Mouse (Mus musculus): ENCODE measurements around the gene Tnrc6c.

The Tnrc6c gene

GRCm38 (mm10) chr11:117729798-117730489 is 75.9 kb downstream of the Tnrc6c start:
- no peak for DNase-seq (ENCODE audit: low read depth)

DNA sequence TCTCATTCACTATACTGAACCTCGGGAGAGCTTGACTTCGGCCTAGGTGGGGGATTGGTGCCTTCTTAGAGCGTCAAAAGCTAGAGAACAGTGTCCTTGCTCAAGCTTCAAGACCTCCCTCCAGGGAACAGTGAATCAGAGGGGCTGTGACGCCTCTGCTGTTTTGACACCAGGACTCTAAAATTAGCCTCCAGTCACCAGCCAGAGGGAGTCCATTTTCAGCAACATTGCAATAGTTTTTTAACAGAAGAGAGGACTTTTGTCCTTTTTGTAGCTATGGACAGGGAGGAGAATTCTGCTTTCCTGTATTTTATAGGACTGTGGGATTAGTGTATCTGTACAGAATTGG is 76.4 kb downstream of the Tnrc6c start:
- no peak for DNase-seq (ENCODE audit: low read depth)

DNA sequence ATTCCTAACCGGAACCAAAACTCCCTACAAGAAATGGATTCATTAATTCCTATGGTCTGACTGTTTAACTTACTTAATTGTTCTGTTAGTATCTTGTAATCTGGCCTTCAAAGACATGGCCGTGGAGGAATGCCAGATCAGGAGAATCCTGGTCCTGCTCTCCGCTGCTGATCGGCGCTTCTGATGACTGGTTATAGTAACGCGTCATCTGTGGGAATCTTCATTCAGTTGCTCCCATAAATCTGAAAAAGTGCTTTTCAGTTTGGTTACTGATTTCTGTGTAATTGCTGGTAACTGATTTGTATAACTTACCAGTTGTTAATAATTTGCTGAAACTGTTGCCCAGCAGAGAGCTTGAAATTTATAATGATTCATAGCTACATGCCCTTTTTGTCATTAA is 77.4 kb downstream of the Tnrc6c start:
- DNase-seq (ENCODE audit: low read depth), result no peak

DNA sequence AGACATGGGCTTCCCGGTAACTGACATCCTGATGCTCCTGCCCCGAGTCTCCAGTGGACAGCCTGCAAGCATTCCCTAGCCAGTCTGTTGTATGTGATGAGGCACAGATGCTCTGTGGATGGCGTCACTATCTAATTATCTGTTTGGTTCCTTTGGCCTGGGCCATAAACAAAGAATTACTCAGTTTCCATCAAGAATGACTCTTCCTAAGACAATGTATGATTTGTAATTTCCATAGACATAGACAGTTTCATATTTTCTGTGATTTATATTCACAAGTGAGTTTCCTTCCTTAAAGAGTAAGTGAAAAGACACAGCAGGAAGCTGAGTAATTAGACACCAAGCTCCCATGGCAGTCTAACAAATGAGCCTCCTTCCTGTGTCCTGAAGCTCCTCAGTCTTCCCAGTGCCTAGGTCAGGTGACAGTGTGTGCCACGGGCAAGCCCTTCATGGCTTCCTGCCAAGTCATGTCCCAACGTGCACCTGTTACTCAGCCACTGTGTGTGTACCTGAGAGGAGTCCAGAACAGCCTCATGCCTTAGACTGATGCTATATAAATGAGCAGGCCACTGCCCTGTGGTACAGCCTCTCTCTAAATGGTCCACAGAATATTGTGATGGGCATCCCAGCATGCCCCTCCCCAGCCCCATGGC is 82.1 kb downstream of the Tnrc6c start:
- no peak for DNase-seq (ENCODE audit: low read depth)

DNA sequence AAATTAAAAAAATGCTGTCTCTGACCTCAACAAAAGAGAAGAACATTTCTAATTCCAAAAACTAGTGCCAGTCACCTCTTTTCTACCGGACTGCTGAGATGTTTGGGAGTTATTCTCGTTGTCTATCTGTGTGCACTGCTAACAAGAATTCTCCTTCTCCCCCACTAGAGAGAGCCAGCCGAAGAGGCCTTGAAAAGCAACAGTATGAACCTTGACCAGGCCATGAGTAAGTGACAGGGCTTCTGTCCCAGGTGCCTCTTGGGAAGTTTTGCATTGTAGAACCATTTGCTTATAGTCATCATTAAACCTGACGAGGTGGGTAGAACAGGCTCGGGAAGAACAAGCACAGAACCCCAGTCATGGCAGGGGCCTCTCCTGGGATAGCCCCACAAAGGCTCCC is 84.0 kb downstream of the Tnrc6c start:
- no peak for DNase-seq (ENCODE audit: low read depth)

DNA sequence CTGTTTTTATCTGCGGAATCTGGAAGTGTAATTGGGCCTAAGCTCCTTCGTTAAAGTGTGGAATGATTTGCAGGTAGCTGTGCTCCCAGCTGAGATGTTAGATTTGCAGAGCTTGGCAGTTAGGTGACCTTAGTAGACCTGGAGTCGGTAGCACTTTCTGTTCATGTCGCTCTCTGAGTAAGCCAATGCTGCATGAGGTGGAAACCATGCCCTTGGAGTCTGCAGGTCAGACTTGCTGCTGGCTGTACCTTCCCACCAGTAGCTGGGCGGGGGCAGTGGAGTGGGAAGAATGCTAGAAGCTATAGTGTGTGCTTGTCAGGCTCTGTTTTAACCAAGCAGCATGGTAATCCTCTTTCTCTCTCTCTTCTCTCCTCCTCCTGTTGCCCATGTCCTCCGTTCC is 87.0 kb downstream of the Tnrc6c start:
- DNase-seq (ENCODE audit: low read depth), result no peak

- DNase-seq (ENCODE audit: low read depth), result no peak
Measured at GRCm38 (mm10) chr11:117742243-117742642, 88.2 kb downstream of the Tnrc6c start.

DNA sequence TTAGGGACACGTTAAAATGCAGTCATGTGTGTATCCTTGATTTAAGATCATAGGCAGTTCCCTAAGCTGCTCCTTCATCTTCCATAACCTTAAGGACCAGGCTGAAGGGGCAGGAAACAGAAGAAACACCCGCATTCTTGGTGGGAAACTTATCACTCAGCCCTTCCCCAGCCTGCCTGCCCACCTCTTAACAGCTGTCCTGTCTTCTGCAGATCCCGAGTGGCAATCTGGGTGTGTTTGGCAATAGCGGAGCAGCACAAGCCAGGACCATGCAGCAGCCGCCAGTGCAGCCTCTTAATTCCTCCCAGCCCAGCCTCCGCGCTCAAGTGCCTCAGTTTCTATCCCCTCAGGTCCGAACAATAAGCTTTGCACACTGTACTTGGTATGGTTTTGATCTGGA is 88.6 kb downstream of the Tnrc6c start:
- DNase-seq (ENCODE audit: low read depth), result no peak

DNA sequence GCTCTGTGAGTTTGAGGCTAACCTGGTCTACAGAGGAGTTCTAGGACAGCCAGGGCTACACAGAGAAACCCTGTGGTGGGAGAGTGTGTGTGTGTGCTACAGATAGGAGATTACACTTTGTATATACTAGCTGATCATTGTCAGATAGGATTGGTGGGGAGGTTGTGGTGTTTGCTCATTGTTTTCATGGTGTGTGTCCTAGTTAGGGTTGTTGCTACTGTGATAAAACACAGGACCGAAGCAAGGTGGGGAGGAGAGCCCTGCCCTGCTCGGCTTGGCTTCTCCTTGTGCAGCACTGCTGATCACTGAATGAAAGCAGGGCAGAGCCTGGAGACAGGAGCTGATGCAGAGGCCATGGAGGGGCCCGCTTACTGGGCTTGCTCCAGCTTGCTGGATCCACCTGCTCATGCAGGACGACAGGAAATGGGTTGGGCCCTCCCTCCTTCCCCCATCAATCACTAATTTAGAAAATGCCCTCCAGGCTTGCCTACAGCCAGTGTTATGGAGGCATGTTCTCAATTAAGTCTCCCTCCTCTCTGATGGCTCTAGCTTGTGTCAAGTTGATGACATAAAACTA is 89.5 kb downstream of the Tnrc6c start:
- no peak for DNase-seq (ENCODE audit: low read depth)

- no peak for DNase-seq (ENCODE audit: low read depth)
Measured at GRCm38 (mm10) chr11:117748628-117749027, 94.5 kb downstream of the Tnrc6c start.

GRCm38 (mm10) chr11:117749414-117749813 is 95.3 kb downstream of the Tnrc6c start:
- no peak for DNase-seq (ENCODE audit: low read depth)

GRCm38 (mm10) chr11:117751544-117751943 is 97.5 kb downstream of the Tnrc6c start:
- DNase-seq (ENCODE audit: low read depth), result no peak

DNA sequence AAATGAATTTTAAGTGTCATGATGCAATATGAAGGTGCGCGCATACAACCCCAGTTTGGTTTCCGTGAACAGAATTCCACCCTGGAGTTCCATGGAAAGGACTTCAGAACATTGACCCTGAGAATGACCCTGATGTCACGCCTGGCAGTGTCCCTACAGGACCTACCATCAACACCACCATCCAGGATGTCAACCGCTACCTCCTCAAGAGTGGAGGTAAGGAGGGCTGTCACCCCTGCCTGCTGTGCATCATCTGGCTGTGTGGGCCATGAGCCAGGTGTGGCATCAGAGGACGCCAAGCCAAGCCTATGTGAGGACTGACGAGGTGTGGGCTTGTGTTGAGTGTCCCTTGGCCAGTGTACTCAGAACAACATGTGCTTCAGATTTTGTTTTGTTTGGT is 101.8 kb downstream of the Tnrc6c start:
- DNase-seq (ENCODE audit: low read depth), result no peak

GRCm38 (mm10) chr11:117759267-117759666 is 105.2 kb downstream of the Tnrc6c start:
- DNase-seq (ENCODE audit: low read depth), result no peak

DNA sequence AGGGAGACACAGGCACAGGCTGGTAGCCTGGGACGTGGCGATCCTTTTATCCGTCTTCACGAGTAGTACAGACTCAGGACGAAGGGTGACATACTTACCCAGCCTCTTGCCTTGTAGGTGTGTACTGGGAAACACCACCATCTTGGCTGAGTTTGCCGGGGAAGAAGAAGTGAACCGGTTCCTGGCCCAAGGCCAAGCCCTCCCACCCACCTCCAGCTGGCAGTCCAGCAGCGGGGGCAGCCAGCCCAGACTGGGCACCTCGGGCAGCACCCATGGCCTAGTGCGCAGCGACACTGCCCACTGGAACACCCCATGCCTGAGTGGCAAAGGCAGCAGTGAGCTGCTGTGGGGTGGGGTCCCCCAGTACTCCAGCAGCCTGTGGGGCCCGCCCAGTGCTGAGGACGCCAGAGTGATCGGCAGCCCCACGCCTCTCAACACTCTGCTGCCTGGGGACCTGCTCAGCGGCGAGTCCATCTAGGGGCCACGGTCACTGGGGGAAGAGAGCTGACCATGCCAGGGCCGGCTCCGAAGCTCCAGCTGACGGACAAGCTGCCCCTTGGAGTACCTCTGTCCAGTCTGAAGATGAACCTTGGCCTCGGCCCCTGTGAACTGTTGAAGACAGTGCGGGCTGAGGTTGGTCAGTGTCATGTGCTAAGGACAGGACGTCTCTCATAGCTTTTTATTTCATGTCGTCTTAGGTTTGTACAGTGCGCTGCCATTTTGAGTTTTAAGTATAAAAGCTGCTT is 106.5 kb downstream of the Tnrc6c start:
- DNase-seq (ENCODE audit: low read depth), result no peak

DNA sequence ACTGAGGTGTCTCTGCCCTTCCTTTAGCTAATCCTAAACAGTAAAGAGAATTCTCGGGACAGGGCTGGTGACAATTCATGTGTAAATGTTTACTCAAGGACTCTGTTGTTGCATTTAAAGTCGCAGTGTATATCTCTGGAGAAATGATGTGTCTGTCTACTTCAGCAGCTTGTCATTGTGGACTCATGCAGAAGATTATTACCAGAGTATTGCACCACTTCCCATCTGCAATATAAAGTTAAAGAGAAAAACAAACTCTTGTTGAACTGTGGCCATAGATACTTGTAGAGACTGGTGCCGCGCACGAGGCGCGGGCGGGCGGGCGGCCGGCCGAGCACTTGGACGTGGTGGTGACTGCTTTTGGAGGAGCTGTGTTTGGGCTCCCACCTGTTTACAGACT is 107.7 kb downstream of the Tnrc6c start:
- DNase-seq (ENCODE audit: low read depth), result no peak

- no peak for DNase-seq (ENCODE audit: low read depth)
Measured at GRCm38 (mm10) chr11:117762246-117762645, 108.2 kb downstream of the Tnrc6c start.

DNA sequence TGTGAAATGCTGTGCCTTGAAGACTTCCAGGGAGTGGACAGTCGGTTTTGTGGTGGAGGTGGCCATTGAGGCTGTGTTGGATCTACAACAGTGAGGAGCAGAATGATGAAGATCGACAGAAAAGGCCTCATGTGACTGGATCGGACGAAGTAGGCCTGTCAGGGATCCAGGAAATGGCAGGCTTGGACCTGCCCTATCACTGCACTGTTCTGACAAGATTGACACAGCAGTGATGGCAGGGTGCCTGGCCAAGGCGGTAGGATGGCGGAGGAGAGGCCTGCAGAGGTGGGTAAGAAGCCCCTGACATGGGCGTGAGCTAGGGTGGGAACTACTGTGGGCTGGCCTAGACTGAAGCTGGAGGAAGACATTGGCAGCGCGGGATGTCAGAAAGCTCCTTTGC is 110.2 kb downstream of the Tnrc6c start:
- no peak for DNase-seq (ENCODE audit: low read depth)

DNA sequence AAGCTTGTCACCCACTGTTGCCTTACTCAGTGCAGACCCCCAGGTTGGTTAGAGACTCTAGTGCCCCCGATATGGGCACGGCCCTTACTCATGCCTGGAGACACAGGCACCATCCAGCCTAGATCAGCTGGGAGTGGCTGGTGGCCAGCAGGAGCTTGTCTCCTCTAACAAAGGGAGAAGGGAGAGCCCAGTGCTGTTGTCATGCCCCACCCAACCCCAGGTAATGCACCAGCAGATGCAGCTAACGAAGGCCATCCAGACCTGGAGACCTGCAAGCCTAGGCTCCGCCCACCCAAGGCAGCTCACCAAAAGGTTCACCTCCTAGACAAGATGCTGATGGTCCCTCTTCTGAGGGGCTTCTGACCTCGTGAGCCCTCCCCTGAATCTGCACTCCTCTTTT is 111.3 kb downstream of the Tnrc6c start:
- no peak for DNase-seq (ENCODE audit: low read depth)

GRCm38 (mm10) chr11:117766275-117766674 is 112.2 kb downstream of the Tnrc6c start:
- no peak for DNase-seq (ENCODE audit: low read depth)

DNA sequence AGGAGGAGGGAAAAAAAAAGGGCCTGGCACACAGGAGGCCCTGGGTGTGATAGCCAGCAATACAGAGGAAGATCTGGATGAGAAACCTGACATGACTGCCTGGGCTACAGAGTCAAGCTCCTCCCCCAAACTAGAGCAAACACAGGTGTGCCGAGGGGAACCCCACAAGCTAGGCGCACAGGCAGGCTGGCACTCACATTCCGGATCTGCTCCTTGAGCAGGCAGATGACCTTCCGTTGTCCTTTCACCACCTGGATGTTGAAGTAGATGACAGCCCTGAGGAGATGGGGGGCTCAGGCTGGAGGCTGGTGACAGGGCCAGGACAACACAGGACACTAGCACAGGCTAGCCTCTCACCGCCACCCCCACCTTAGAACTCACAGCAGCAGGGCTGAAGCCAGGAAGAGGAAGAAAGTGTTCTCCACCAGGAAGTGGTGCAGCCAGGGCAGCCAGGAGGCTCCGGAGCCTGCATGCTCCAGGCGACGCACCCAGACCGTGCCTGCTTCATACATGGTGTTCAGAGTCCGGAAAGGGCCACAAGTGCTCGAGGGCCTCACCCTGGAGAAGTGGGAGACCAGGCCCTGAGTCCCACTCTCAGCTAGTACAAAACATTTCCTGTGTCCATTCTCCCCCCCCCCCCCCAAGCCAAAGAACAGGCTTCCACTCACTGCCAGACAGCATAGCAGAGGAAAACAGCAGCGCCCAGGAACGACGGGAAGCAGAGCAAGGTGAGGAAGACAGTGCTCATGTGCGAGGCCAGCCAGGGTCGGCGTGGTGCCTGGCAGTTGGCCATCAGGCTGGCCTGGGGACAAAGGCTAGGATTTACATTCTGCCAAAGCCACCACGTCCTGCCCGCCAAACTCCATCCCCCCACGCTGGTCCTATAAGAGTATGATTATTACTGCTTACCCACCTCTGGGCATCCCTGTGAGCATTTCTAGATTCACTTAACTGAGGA is 114.9 kb downstream of the Tnrc6c start:
- DNase-seq (ENCODE audit: low read depth), result no peak

DNA sequence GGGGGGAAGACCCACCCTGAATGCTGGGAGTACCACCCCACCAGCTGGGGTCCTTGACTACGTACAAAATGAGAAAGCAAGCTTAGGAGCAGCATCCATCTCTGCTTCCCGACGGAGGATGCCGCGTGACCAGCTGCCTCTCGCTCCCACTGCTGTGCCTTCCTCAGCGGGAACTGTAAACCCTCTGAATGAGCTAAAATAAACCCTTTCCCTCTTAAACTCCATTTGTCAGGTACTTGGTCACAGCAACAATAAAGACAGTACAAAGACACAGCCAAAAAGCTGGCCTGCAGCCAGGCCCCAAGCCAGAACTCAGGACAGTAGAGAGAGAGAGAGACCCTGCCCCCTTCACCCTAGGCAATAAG is 115.6 kb downstream of the Tnrc6c start:
- no peak for DNase-seq (ENCODE audit: low read depth)

Measured in fibroblast of lung, adult 2 months (primary cell).